Mouse (Mus musculus) erythroblast, adult 5-6 weeks (primary cell): ENCODE measurements around the gene Wwox. TPM values are rescaled to one million over a fixed set of nuclear protein-coding genes. Genes with fewer than 3 reads are reported as not detected.

ENCODE experiments used
- total RNA-seq, 2 experiments: library from RNA; stranded (forward) in 1 of 2; stranded (reverse) in 1 of 2; fragments of 150-400 nt in 1 of 2; fragments of 200-764, 138-1000 nt in 1 of 2; gene quantifications; 2 replicates each; pipeline versions ENCODE4 v1.2.3 to v1.2.4; 2015 to 2017; ENCODE audit warnings: low replicate concordance in 2 of 2

Wwox gene
- total RNA-seq, 2 experiments from 2014 or later: 4.3 to 4.6 TPM

Other genes starting within 250 kb of the Wwox start
- gene Vat1l, start 234.0 kb upstream of the Wwox start, total RNA-seq (2015; ENCODE audit: low replicate concordance): not detected in 2 replicates
- not detected in 2 replicates for gene Vat1l, start 234.0 kb upstream of the Wwox start, total RNA-seq (2017; ENCODE audit: low replicate concordance)
- gene Clec3a, start 21.6 kb upstream of the Wwox start, total RNA-seq (2015; ENCODE audit: low replicate concordance): not detected in 2 replicates
- not detected in 2 replicates for gene Clec3a, start 21.6 kb upstream of the Wwox start, total RNA-seq (2017; ENCODE audit: low replicate concordance)